Mouse (Mus musculus) heart, embryonic 13.5 days (tissue): Measurements from ENCODE around the gene Elf1. TPM values are rescaled to one million over a fixed set of nuclear protein-coding genes. Genes with fewer than 3 reads are reported as not detected.

ENCODE experiments used
- ATAC-seq: fragments of 200-750 bp; cut with Nextera tagmentation; 2 replicates; pipeline ENCODE4 v1.8.0; 2017; ENCODE audit warnings: moderate TSS enrichment; ENCODE audit not compliant: insufficient number of reproducible peaks, low FRiP score, low TSS enrichment; ENCODE audit errors: extremely low read depth
- H3K27ac ChIP-seq: fragments of 300-500 bp; sonication (generic); replicated peaks from 2 replicates; pipeline ENCODE4 v1.5.1; 2015; ENCODE audit warnings: moderate library complexity, mild to moderate bottlenecking, inconsistent platforms
- H3K27me3 ChIP-seq: fragments of 300-500 bp; sonication (generic); replicated peaks from 2 replicates; pipeline ENCODE4 v1.6.1; 2015; ENCODE audit warnings: mild to moderate bottlenecking, inconsistent platforms
- H3K36me3 ChIP-seq: fragments of 300-500 bp; sonication (generic); 2 replicates; pipeline ENCODE4 v1.6.1; 2015; ENCODE audit warnings: mild to moderate bottlenecking, inconsistent platforms
- H3K4me1 ChIP-seq: fragments of 300-500 bp; sonication (generic); 2 replicates; pipeline ENCODE4 v1.6.1; 2015; ENCODE audit warnings: inconsistent platforms
- H3K4me2 ChIP-seq: fragments of 300-500 bp; sonication (generic); 2 replicates; pipeline ENCODE4 v1.6.1; 2015; ENCODE audit warnings: inconsistent platforms, mild to moderate bottlenecking, moderate library complexity
- H3K4me3 ChIP-seq: fragments of 300-500 bp; sonication (generic); 2 replicates; pipeline ENCODE4 v1.5.1; 2015; ENCODE audit warnings: moderate library complexity, mild to moderate bottlenecking, inconsistent platforms
- H3K9ac ChIP-seq: fragments of 300-500 bp; sonication (generic); 2 replicates; pipeline ENCODE4 v1.6.1; 2015; ENCODE audit warnings: inconsistent platforms, mild to moderate bottlenecking, moderate library complexity
- H3K9me3 ChIP-seq: fragments of 300-500 bp; sonication (generic); 2 replicates; pipeline ENCODE4 v1.6.1; 2016; ENCODE audit warnings: inconsistent platforms
- WGBS: fragments of 180-500 bp; shearing (Covaris S2); methylation state at CpG from one replicate; pipeline ENCODE4 v1.1.7; 2015; ENCODE audit warnings: mixed read lengths; 5-methylcytosine and 5-hydroxymethylcytosine counted together
- microRNA-seq: library from miRNA; unstranded; fragments of <30 nt; microRNA quantifications from one replicate; pipeline ENCODE4, GENCODE M21; 2016
- polyA plus RNA-seq: library from polyadenylated mRNA; unstranded; fragments of >200 nt; fragmentation: Nextera tagmentation; extraction: Ambion mirVana; gene quantifications from 2 replicates; pipeline ENCODE4 v1.2.1, GENCODE M21; 2015

The Elf1 gene
- polyA plus RNA-seq, 1 experiment from 2014 or later, result 7.2 TPM

GRCm38 (mm10) chr14:79606392-79606791, 125.4 kb downstream of the Elf1 start:
- H3K27me3 ChIP-seq, result no peaks in the 10 kb centered on the region
- WGBS, result 88% methylated on average over 6 of the region's 6 CpGs
- no peak overlapping the region for H3K9ac ChIP-seq
- H3K4me1 ChIP-seq, result no peaks in the 10 kb centered on the region
- H3K36me3 ChIP-seq, result peaks cover 89% of the 10 kb centered on the region
- no peak for ATAC-seq
- no peak overlapping the region for H3K4me3 ChIP-seq
- no peak overlapping the region for H3K27ac ChIP-seq
- no peaks in the 10 kb centered on the region for H3K9me3 ChIP-seq
- H3K4me2 ChIP-seq, result no peak overlapping the region

GRCm38 (mm10) chr14:79606867-79607266, 125.9 kb downstream of the Elf1 start:
- Histone ChIP-seq H3K27ac (no peak overlapping the region), H3K36me3 (peaks cover 89% of the 10 kb centered on the region), H3K9me3 (no peaks in the 10 kb centered on the region), H3K4me3 (no peak overlapping the region), H3K4me1 (no peaks in the 10 kb centered on the region), H3K27me3 (no peaks in the 10 kb centered on the region), H3K9ac (no peak overlapping the region), H3K4me2 (no peak overlapping the region)
- ATAC-seq, result no peak
- WGBS, result 87% methylated on average over 3 of the region's 3 CpGs

- Histone ChIP-seq H3K27me3 (no peaks in the 10 kb centered on the region), H3K4me3 (no peak overlapping the region), H3K4me2 (no peak overlapping the region), H3K27ac (no peak overlapping the region), H3K36me3 (peaks cover 91% of the 10 kb centered on the region), H3K4me1 (no peaks in the 10 kb centered on the region), H3K9me3 (no peaks in the 10 kb centered on the region), H3K9ac (no peak overlapping the region)
- WGBS, result 94% methylated on average over 4 of the region's 4 CpGs
- ATAC-seq, result no peak
Measured at GRCm38 (mm10) chr14:79607352-79607751, 126.4 kb downstream of the Elf1 start.

GRCm38 (mm10) chr14:79608286-79608685, 127.3 kb downstream of the Elf1 start:
- no peak overlapping the region for H3K9ac ChIP-seq
- no peaks in the 10 kb centered on the region for H3K9me3 ChIP-seq
- no peaks in the 10 kb centered on the region for H3K27me3 ChIP-seq
- no peak overlapping the region for H3K27ac ChIP-seq
- no peak for ATAC-seq
- peaks cover 92% of the 10 kb centered on the region for H3K36me3 ChIP-seq
- H3K4me1 ChIP-seq, result no peaks in the 10 kb centered on the region
- no peak overlapping the region for H3K4me2 ChIP-seq
- WGBS, result 89% methylated on average over 6 of the region's 6 CpGs
- H3K4me3 ChIP-seq, result no peak overlapping the region

GRCm38 (mm10) chr14:79617121-79617828, 136.3 kb downstream of the Elf1 start:
- Histone ChIP-seq H3K36me3 (peaks cover 71% of the 10 kb centered on the region), H3K9me3 (no peaks in the 10 kb centered on the region), H3K27ac (no peak overlapping the region), H3K27me3 (no peaks in the 10 kb centered on the region), H3K4me3 (no peak overlapping the region), H3K4me1 (peaks cover 9% of the 10 kb centered on the region), H3K9ac (no peak overlapping the region), H3K4me2 (no peak overlapping the region)
- 83% methylated on average over 8 of the region's 8 CpGs for WGBS
- ATAC-seq, result no peak

- WGBS, result 89% methylated on average over 7 of the region's 7 CpGs
- H3K36me3 ChIP-seq, result peaks cover 70% of the 10 kb centered on the region
Measured at GRCm38 (mm10) chr14:79619802-79620201, 138.8 kb downstream of the Elf1 start.

GRCm38 (mm10) chr14:79621143-79621542, 140.1 kb downstream of the Elf1 start:
- no peak overlapping the region for H3K4me3 ChIP-seq
- H3K9me3 ChIP-seq, result no peaks in the 10 kb centered on the region
- H3K4me1 ChIP-seq, result peaks cover 9% of the 10 kb centered on the region
- ATAC-seq, result no peak
- WGBS, result 18% methylated on average over 3 of the region's 3 CpGs
- H3K9ac ChIP-seq, result no peak overlapping the region
- no peak overlapping the region for H3K4me2 ChIP-seq
- no peak overlapping the region for H3K27ac ChIP-seq
- no peaks in the 10 kb centered on the region for H3K27me3 ChIP-seq
- H3K36me3 ChIP-seq, result peaks cover 74% of the 10 kb centered on the region

More at GRCm38 (mm10) chr14:79619802-79620201, 138.8 kb downstream of the Elf1 start:
- Histone ChIP-seq H3K4me1 (peaks cover 9% of the 10 kb centered on the region), H3K9me3 (no peaks in the 10 kb centered on the region), H3K27me3 (no peaks in the 10 kb centered on the region), H3K9ac (no peak overlapping the region), H3K4me2 (no peak overlapping the region), H3K27ac (no peak overlapping the region), H3K4me3 (no peak overlapping the region)
- no peak for ATAC-seq

Small RNAs within 50 kb of the gene (microRNA-seq; reads per million reads assigned to microRNA genes)
- gene Gm27857, result not detected

Other genes with a start within 250 kb of the Elf1 start
- gene Zfp957, start 233.8 kb upstream of the Elf1 start, polyA plus RNA-seq, result not detected in 2 replicates
- 12.6 and 22.5 TPM in 2 replicates for gene Rgcc, start 179.5 kb upstream of the Elf1 start, polyA plus RNA-seq
- 18.9 and 19.7 TPM in 2 replicates for gene Naa16, start 90.4 kb upstream of the Elf1 start, polyA plus RNA-seq
- 9.1 and 9.5 TPM in 2 replicates for gene Mtrf1, start 83.4 kb upstream of the Elf1 start, polyA plus RNA-seq
- 7.0 and 7.1 TPM in 2 replicates for gene Kbtbd7, start 54.7 kb upstream of the Elf1 start, polyA plus RNA-seq
- 1.4 and 2.5 TPM in 2 replicates for gene Kbtbd6, start 29.4 kb upstream of the Elf1 start, polyA plus RNA-seq
- gene Wbp4, start 326 bp downstream of the Elf1 start, polyA plus RNA-seq, result 24.5 and 26.4 TPM in 2 replicates
- 95.3 and 108 TPM in 2 replicates for gene Sugt1, start 106.5 kb downstream of the Elf1 start, polyA plus RNA-seq
- 2.2 and 2.9 TPM in 2 replicates for gene Cnmd, start 181.0 kb downstream of the Elf1 start, polyA plus RNA-seq